Mouse (Mus musculus): Measurements from ENCODE around the gene Ddx21.

- no peak for TF ChIP-seq CTCF (conservative IDR thresholded peaks at IDR 0.05 in 1 of 2, IDR thresholded peaks at IDR 0.05 in 1 of 2; ENCODE audit: low read depth in 2 of 2, low read length in 2 of 2)
- no peak for TF ChIP-seq CHD1 (IDR thresholded peaks at IDR 0.05; ENCODE audit: low read depth, low read length)
- no peak for TF ChIP-seq KAT2A (IDR thresholded peaks at IDR 0.05; ENCODE audit: insufficient replicate concordance, low read length)
- TF ChIP-seq POLR2A (IDR thresholded peaks at IDR 0.05; ENCODE audit: low read depth, low read length): no peak
- TF ChIP-seq UBTF (IDR thresholded peaks at IDR 0.05; ENCODE audit: low read depth, low read length): no peak
- no peak for TF ChIP-seq POLR2AphosphoS2 (IDR thresholded peaks at IDR 0.05; ENCODE audit: low read depth, low read length)
- TF ChIP-seq MAFK (IDR thresholded peaks at IDR 0.05; ENCODE audit: insufficient replicate concordance, low read length): no peak
- TF ChIP-seq NELFE (IDR thresholded peaks at IDR 0.05; ENCODE audit: low read depth, low read length): no peak
Measured at GRCm38 (mm10) chr10:62582701-62583100, 19.4 kb downstream of the Ddx21 start.
